Mouse (Mus musculus) central nervous system, embryonic 14 days (tissue): ENCODE data around the gene Chrng. TPM values are rescaled to one million over a fixed set of nuclear protein-coding genes. Genes with fewer than 3 reads are reported as not detected.

Experiments used
- polyA plus RNA-seq: library from polyadenylated mRNA; depleted of rRNA; stranded (reverse); fragments of >200 nt; gene quantifications from 2 replicates; pipeline ENCODE4 v1.2.3, GENCODE M21; 2012; rRNA removed

Chrng gene
- polyA plus RNA-seq, result 0.14 and 7.5 TPM in 2 replicates

DNA sequence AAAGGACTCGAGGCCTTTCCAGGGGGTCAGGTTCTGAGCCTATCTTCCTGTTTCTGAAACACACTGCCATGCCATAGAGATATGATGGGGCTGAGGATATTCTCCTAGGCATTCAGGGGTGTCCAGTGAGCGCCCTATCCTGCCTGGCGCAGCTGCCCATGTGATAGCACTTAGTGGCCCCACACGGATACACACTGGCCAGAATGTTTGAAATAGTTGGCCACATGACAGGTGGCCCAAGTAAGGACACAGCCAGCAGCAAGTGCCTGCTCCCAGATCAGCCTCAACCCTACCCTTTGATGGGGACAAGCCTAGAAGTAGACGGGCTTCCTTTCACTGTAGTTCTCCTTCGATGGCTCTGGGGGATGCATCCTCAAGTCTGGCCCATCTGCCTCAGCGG lies at the start of gene Chrng:
Gene Chrng, plus strand, starts transcription at position 193 of the 400 bp plus-strand sequence.

GRCm38 (mm10) chr1:87156199-87156587 lies 48.3 kb upstream of the Chrng start, which contains the start of gene Ecel1:
Gene Ecel1, minus strand, starts transcription at chr1:87156521.

DNA sequence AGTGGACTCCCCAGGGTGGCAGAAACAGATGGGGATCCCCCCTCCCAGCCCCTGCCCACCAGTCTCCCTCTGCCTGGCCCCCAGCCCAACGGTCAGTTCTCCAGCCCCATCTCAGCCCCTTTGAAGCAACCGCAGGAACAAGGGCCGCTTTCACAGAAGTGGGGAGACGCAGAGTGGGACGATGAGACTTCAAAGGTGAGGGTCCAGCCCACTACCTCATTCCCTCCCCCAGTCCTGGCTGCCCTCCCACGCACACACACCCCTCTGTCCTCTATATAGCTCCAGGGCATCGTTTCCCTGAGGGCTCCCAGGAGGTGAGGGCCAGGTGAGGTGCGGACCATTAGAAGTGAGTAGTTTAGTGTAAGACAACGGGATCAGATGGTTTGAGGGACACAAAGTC lies 21.4 kb upstream of the Chrng start, which contains the start of gene Prss56:
Gene Prss56, plus strand, starts transcription at position 301 of the 400 bp plus-strand sequence.

GRCm38 (mm10) chr1:87190429-87190828 lies 14.0 kb upstream of the Chrng start, which contains the start of gene Chrnd:
Gene Chrnd, plus strand, starts transcription at chr1:87190607.

GRCm38 (mm10) chr1:87213735-87214704 lies 9.6 kb downstream of the Chrng start, which contains the start of gene Eif4e2:
Gene Eif4e2, plus strand, starts transcription at chr1:87213914.

Other genes with a start within 250 kb of the Chrng start
- gene Alppl2, start 114.7 kb upstream of the Chrng start, polyA plus RNA-seq, result not detected in 2 replicates
- gene Alpi, start 103.1 kb upstream of the Chrng start, polyA plus RNA-seq, result not detected in 2 replicates
- gene Akp3, start 79.7 kb upstream of the Chrng start, polyA plus RNA-seq, result 0.04 and 0.05 TPM in 2 replicates
- 38.4 and 38.9 TPM in 2 replicates for gene Ecel1, start 48.1 kb upstream of the Chrng start, polyA plus RNA-seq
- gene Prss56, start 21.3 kb upstream of the Chrng start, polyA plus RNA-seq, result 0.92 and 1.6 TPM in 2 replicates
- gene Chrnd, start 14.1 kb upstream of the Chrng start, polyA plus RNA-seq, result 0.05 and 2.1 TPM in 2 replicates
- 69.5 and 87.4 TPM in 2 replicates for gene Eif4e2, start 9.3 kb downstream of the Chrng start, polyA plus RNA-seq
- 1.6 and 3.0 TPM in 2 replicates for gene Efhd1, start 59.7 kb downstream of the Chrng start, polyA plus RNA-seq
- gene Gigyf2, start 122.3 kb downstream of the Chrng start, polyA plus RNA-seq, result 69.3 and 70.4 TPM in 2 replicates
- gene Kcnj13, start 190.1 kb downstream of the Chrng start, polyA plus RNA-seq, result 3.3 and 5.1 TPM in 2 replicates